Mouse (Mus musculus) olfactory bulb, adult 2 months (tissue): ENCODE measurements at regions not wholly inside any gene's neighbourhood (a gene's known extent, or its start where the extent isn't known, plus 50 kb on each side); places are given as distances from the start of the nearest gene placed in this dataset.

ENCODE experiments used
- CTCF ChIP-seq: fragments of 200-500 bp; IDR thresholded peaks from 2 replicates; pipeline ENCODE4 v1.5.1; 2012; ENCODE audit warnings: low read depth, mild to moderate bottlenecking, low read length, moderate library complexity; ENCODE audit not compliant: insufficient read depth
- POLR2A ChIP-seq: fragments of 200-500 bp; IDR thresholded peaks from 2 replicates; pipeline ENCODE4 v1.6.1; 2012; ENCODE audit warnings: mild to moderate bottlenecking, low read depth, low read length, moderate library complexity; ENCODE audit not compliant: insufficient read depth

- TF ChIP-seq CTCF (no peak), POLR2A (no peak)
These were observed 597.8 kb downstream of the Vrk1 start for GRCm38 (mm10) chr12:106607655-106608337.
